Mouse (Mus musculus) C2C12 (cell line): ENCODE measurements around the gene Fto. TPM values are rescaled to one million over a fixed set of nuclear protein-coding genes. Genes with fewer than 3 reads are reported as not detected.

ENCODE experiments used
- H3K27me3 ChIP-seq: one replicate; pipeline ENCODE4 v1.6.1; 2011; ENCODE audit not compliant: control insufficient read depth, insufficient read depth, insufficient read length
- H3K36me3 ChIP-seq: one replicate; pipeline ENCODE4 v1.6.1; 2011; ENCODE audit not compliant: control insufficient read depth, insufficient read depth
- H3K4me3 ChIP-seq: one replicate; pipeline ENCODE4 v1.5.1; 2011; ENCODE audit warnings: mild to moderate bottlenecking, control low read depth; ENCODE audit not compliant: poor library complexity, insufficient read depth, severe bottlenecking
- H3K79me2 ChIP-seq: one replicate; pipeline ENCODE4 v1.6.1; 2011; ENCODE audit not compliant: control insufficient read depth, insufficient read depth
- H3K79me3 ChIP-seq: one replicate; pipeline ENCODE4 v1.6.1; 2011; ENCODE audit warnings: low read depth, control low read depth
- H3ac ChIP-seq: one replicate; pipeline ENCODE3; 2011; ENCODE audit warnings: low read depth; ENCODE audit not compliant: control insufficient read depth, insufficient read length
- CEBPB ChIP-seq: IDR thresholded peaks from one replicate; pipeline ENCODE4 v1.6.1; 2011; ENCODE audit warnings: low read depth, mild to moderate bottlenecking, control low read depth, moderate library complexity
- CTCF ChIP-seq: IDR thresholded peaks from one replicate; pipeline ENCODE4 v1.5.1; 2011; ENCODE audit not compliant: control insufficient read depth, insufficient read depth, insufficient read length
- FOSL1 ChIP-seq: IDR thresholded peaks from one replicate; pipeline ENCODE4 v1.8.0; 2011; ENCODE audit warnings: mild to moderate bottlenecking, low read length; ENCODE audit not compliant: poor library complexity, insufficient read depth, severe bottlenecking
- MAX ChIP-seq: IDR thresholded peaks from one replicate; pipeline ENCODE4 v1.6.1; 2011; ENCODE audit warnings: mild to moderate bottlenecking, control low read depth
- MYOD1 ChIP-seq: IDR thresholded peaks from one replicate; pipeline ENCODE4 v1.6.1; 2011; ENCODE audit warnings: low read depth; ENCODE audit not compliant: control insufficient read depth, insufficient read length
- MYOG ChIP-seq: IDR thresholded peaks from one replicate; pipeline ENCODE4 v1.6.1; 2011; ENCODE audit not compliant: control insufficient read depth, insufficient read length; ENCODE audit errors: extremely low read depth
- USF1 ChIP-seq: IDR thresholded peaks from one replicate; pipeline ENCODE4 v1.6.1; 2011; ENCODE audit warnings: low read depth, mild to moderate bottlenecking, control low read depth, moderate library complexity
- polyA plus RNA-seq: library from polyadenylated mRNA; unstranded; fragments of >200 nt; fragmentation: generic; extraction: Trizol; gene quantifications from one replicate; pipeline ENCODE4 v1.2.1, GENCODE M21; 2012; ENCODE audit warnings: missing spikeins

Fto gene
- polyA plus RNA-seq, 1 experiment, result 39.1 TPM

- Histone ChIP-seq H3K36me3 (peaks cover 2% of the 10 kb centered on the region), H3K27me3 (no peaks in the 10 kb centered on the region), H3K4me3 (no peak overlapping the region), H3K79me3 (peaks cover 20% of the 10 kb centered on the region), H3ac (no peak overlapping the region), H3K79me2 (peaks cover 61% of the 10 kb centered on the region)
- no peak for TF ChIP-seq MYOD1
- TF ChIP-seq CTCF, result no peak
- TF ChIP-seq MAX, result no peak
- no peak for TF ChIP-seq MYOG
Observed at GRCm38 (mm10) chr8:91384389-91384788, 71.1 kb downstream of the Fto start.

- no peaks in the 10 kb centered on the region for H3K27me3 ChIP-seq
- peaks cover 15% of the 10 kb centered on the region for H3K79me3 ChIP-seq
- TF ChIP-seq FOSL1, result no peak
- TF ChIP-seq MYOG, result no peak
- TF ChIP-seq USF1, result no peak
- no peak for TF ChIP-seq MAX
- no peak for TF ChIP-seq CEBPB
- no peak for TF ChIP-seq CTCF
- no peak for TF ChIP-seq MYOD1
- no peaks in the 10 kb centered on the region for H3K36me3 ChIP-seq
- H3K4me3 ChIP-seq, result no peak overlapping the region
- no peak overlapping the region for H3ac ChIP-seq
- peaks cover 61% of the 10 kb centered on the region for H3K79me2 ChIP-seq
Observed at GRCm38 (mm10) chr8:91385808-91386207, 72.5 kb downstream of the Fto start.

DNA sequence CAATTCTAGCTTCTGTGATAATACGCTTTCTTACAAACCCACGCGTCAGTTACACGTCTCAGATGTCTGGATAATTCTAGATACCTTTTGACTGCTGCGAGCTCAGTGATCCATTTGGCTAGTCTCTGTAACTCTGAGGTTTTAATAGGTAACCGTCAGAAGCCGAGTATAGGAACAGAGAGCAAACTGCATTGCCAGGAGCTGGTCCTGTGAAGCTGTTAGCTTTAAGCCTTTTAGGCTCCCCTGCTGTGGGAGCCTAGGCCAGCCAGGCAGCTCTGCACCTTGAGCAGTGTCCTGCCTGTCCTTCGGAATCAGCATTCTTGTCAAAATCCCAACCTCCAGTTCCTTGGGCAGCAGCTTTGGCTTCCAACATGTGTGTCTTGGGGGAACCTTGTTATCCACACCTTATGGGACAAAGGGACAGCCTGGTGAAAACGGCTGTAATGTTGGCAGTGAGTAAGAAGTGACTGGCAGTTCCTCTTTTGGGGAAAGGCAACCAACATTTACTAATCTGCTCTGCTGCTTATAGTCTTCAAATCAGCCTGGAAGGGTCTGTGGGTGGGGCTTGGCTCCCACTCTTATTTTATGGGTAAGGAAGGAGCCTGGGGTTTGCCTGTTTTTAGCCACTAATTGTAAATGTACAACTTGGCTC, 77.2 kb downstream of the Fto start:
- no peak for TF ChIP-seq MAX
- no peak for TF ChIP-seq CEBPB
- no peak for TF ChIP-seq CTCF
- no peak for TF ChIP-seq FOSL1
- TF ChIP-seq MYOD1, result no peak
- no peak for TF ChIP-seq USF1
- TF ChIP-seq MYOG, result no peak

GRCm38 (mm10) chr8:91392261-91392660, 78.9 kb downstream of the Fto start:
- TF ChIP-seq MYOD1 (no peak), MAX (no peak), CEBPB (no peak), MYOG (no peak), CTCF (no peak), FOSL1 (no peak), USF1 (no peak)

More for the DNA sequence above, 77.2 kb downstream of the Fto start:
- Histone ChIP-seq H3K27me3 (no peaks in the 10 kb centered on the region), H3ac (no peak overlapping the region), H3K4me3 (no peak overlapping the region), H3K36me3 (no peaks in the 10 kb centered on the region), H3K79me2 (peaks cover 72% of the 10 kb centered on the region), H3K79me3 (peaks cover 15% of the 10 kb centered on the region)

GRCm38 (mm10) chr8:91395340-91396055, 82.2 kb downstream of the Fto start:
- peaks cover 83% of the 10 kb centered on the region for H3K79me2 ChIP-seq
- H3K36me3 ChIP-seq, result no peaks in the 10 kb centered on the region
- no peak overlapping the region for H3ac ChIP-seq
- H3K4me3 ChIP-seq, result no peak overlapping the region
- TF ChIP-seq FOSL1 (peak; percentile 74), USF1 (no peak), MYOD1 (peak; percentile 26)
- peaks cover 28% of the 10 kb centered on the region for H3K79me3 ChIP-seq
- H3K27me3 ChIP-seq, result no peaks in the 10 kb centered on the region

More at GRCm38 (mm10) chr8:91392261-91392660, 78.9 kb downstream of the Fto start:
- Histone ChIP-seq H3K79me2 (peaks cover 83% of the 10 kb centered on the region), H3K36me3 (no peaks in the 10 kb centered on the region), H3ac (no peak overlapping the region), H3K4me3 (no peak overlapping the region), H3K79me3 (peaks cover 14% of the 10 kb centered on the region), H3K27me3 (no peaks in the 10 kb centered on the region)
